Mouse (Mus musculus) heart, adult 2 months (tissue): ENCODE measurements around the gene Plekhg4.

Source experiments
- CTCF ChIP-seq: fragments of 200-600 bp; IDR thresholded peaks from 2 replicates; pipeline ENCODE4 v1.8.1; 2022; ENCODE audit warnings: antibody characterized with exemption, mild to moderate bottlenecking, moderate library complexity
- EP300 ChIP-seq: fragments of 200-500 bp; IDR thresholded peaks from 2 replicates; pipeline ENCODE4 v1.6.1; 2011; ENCODE audit warnings: low read depth, low read length, control low read depth; ENCODE audit not compliant: insufficient read depth

- TF ChIP-seq CTCF, result no peak
- TF ChIP-seq EP300, result no peak
Observed at GRCm38 (mm10) chr8:105331931-105332330, 41.1 kb upstream of the Plekhg4 start.
